Mouse (Mus musculus) kidney, embryonic 15.5 days (tissue): ENCODE measurements around the gene Pola2. TPM values are rescaled to one million over a fixed set of nuclear protein-coding genes. Genes with fewer than 3 reads are reported as not detected.

Experiments
- ATAC-seq: fragments of 200-750 bp; cut with Nextera tagmentation; replicated peaks from 2 replicates; pipeline ENCODE4 v1.8.0; 2017; ENCODE audit warnings: moderate TSS enrichment; ENCODE audit not compliant: low FRiP score
- H3K27ac ChIP-seq: fragments of 300-500 bp; sonication (generic); 2 replicates; pipeline ENCODE4 v1.5.1; 2015; ENCODE audit warnings: mild to moderate bottlenecking, inconsistent platforms
- H3K27me3 ChIP-seq: fragments of 300-500 bp; sonication (generic); 2 replicates; pipeline ENCODE4 v1.6.1; 2015; ENCODE audit warnings: inconsistent platforms
- H3K36me3 ChIP-seq: fragments of 300-500 bp; sonication (generic); 2 replicates; pipeline ENCODE4 v1.6.1; 2015; ENCODE audit warnings: inconsistent platforms
- H3K4me1 ChIP-seq: fragments of 300-500 bp; sonication (generic); 2 replicates; pipeline ENCODE4 v1.6.1; 2015; ENCODE audit warnings: inconsistent platforms
- H3K4me2 ChIP-seq: fragments of 300-500 bp; sonication (generic); 2 replicates; pipeline ENCODE4 v1.6.1; 2015; ENCODE audit warnings: moderate library complexity, mild to moderate bottlenecking, inconsistent platforms
- H3K4me3 ChIP-seq: fragments of 300-500 bp; sonication (generic); replicated peaks from 2 replicates; pipeline ENCODE4 v1.5.1; 2015; ENCODE audit warnings: mild to moderate bottlenecking, inconsistent platforms
- H3K9ac ChIP-seq: fragments of 300-500 bp; sonication (generic); 2 replicates; pipeline ENCODE4 v1.6.1; 2015; ENCODE audit warnings: mild to moderate bottlenecking, inconsistent platforms
- H3K9me3 ChIP-seq: fragments of 300-500 bp; sonication (generic); replicated peaks from 2 replicates; pipeline ENCODE4 v1.6.1; 2016; ENCODE audit warnings: inconsistent platforms
- WGBS: fragments of 180-500 bp; shearing (Covaris S2); methylation state at CpG from one replicate; pipeline ENCODE4 v1.1.7; 2015; ENCODE audit warnings: mixed read lengths; 5-methylcytosine and 5-hydroxymethylcytosine counted together
- polyA plus RNA-seq: library from polyadenylated mRNA; unstranded; fragments of >200 nt; fragmentation: Nextera tagmentation; extraction: Ambion mirVana; gene quantifications from 2 replicates; pipeline ENCODE4 v1.2.1, GENCODE M21; 2015

The Pola2 gene
- polyA plus RNA-seq, result 75.3 and 83.2 TPM in 2 replicates

GRCm38 (mm10) chr19:5963883-5964562 lies at the start of gene Pola2:
Pola2 (minus strand) TSS chr19:5964202.
- peak within 1 kb of the TSS; percentile 64 for H3K9ac ChIP-seq
- H3K4me3 ChIP-seq, result peak within 1 kb of the TSS; percentile 62
- no peaks in the 10 kb centered on the region for H3K27me3 ChIP-seq
- H3K4me1 ChIP-seq, result peaks cover 34% of the 10 kb centered on the region
- peak within 1 kb of the TSS; percentile 78 for H3K4me2 ChIP-seq
- WGBS, result under 1% methylated on average over 50 of the region's 50 CpGs
- peak; percentile 82 for ATAC-seq
- H3K9me3 ChIP-seq, result no peaks in the 10 kb centered on the region
- peaks cover 22% of the 10 kb centered on the region for H3K36me3 ChIP-seq
- H3K27ac ChIP-seq, result peak within 1 kb of the TSS; percentile 72

DNA sequence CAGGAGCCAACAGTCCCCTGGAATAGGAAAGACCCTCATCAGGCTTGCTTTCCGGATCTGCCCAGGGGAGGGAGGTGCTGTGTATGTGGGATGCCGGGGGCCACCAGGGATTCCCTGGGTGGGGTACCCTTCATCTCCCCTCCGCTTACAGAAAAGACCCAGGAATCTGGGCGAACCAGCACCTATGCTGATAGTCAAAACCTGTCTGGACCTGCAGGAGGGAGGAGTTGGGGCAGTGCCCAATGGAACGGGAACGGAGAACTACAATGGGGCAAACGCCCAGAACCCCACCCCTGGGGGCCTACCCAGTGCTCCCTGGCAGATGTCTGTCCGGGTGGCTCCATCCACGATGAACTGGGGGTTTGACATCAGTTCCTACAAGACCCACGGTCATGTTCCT lies 49.7 kb upstream of the Pola2 start:
- Histone ChIP-seq H3K4me1 (peaks cover 46% of the 10 kb centered on the region), H3K4me2 (peak overlapping the region; percentile 93; the same call in 1 of the 2 replicates), H3K36me3 (peaks cover 1% of the 10 kb centered on the region; the same call in 1 of the 2 replicates), H3K27me3 (no peaks in the 10 kb centered on the region), H3K9ac (no peak overlapping the region), H3K4me3 (no peak overlapping the region), H3K9me3 (no peaks in the 10 kb centered on the region), H3K27ac (no peak overlapping the region)
- 90% methylated on average over 10 of the region's 10 CpGs for WGBS
- no peak for ATAC-seq

- no peak overlapping the region for H3K4me2 ChIP-seq
- no peaks in the 10 kb centered on the region for H3K27me3 ChIP-seq
- H3K4me1 ChIP-seq, result peaks cover 31% of the 10 kb centered on the region
- peaks cover 8% of the 10 kb centered on the region; the same call in 1 of the 2 replicates for H3K36me3 ChIP-seq
- H3K4me3 ChIP-seq, result no peak overlapping the region
- H3K27ac ChIP-seq, result no peak overlapping the region
- no peak for ATAC-seq
- no peaks in the 10 kb centered on the region for H3K9me3 ChIP-seq
- 79% methylated on average over 8 of the region's 8 CpGs for WGBS
- H3K9ac ChIP-seq, result no peak overlapping the region
Observed at GRCm38 (mm10) chr19:6009137-6009536, 45.1 kb upstream of the Pola2 start.

GRCm38 (mm10) chr19:6007013-6007412 lies 43.0 kb upstream of the Pola2 start:
- H3K27me3 ChIP-seq, result no peaks in the 10 kb centered on the region
- H3K27ac ChIP-seq, result peak overlapping the region; percentile 6; the same call in 1 of the 2 replicates
- H3K9me3 ChIP-seq, result no peaks in the 10 kb centered on the region
- peaks cover 18% of the 10 kb centered on the region for H3K4me1 ChIP-seq
- H3K36me3 ChIP-seq, result peaks cover 8% of the 10 kb centered on the region; the same call in 1 of the 2 replicates
- 43% methylated on average over 13 of the region's 13 CpGs for WGBS
- no peak for ATAC-seq
- no peak overlapping the region for H3K4me2 ChIP-seq
- H3K9ac ChIP-seq, result no peak overlapping the region
- no peak overlapping the region for H3K4me3 ChIP-seq

GRCm38 (mm10) chr19:6005541-6005940 lies 41.5 kb upstream of the Pola2 start:
- 60% methylated on average over 11 of the region's 11 CpGs for WGBS
- no peak overlapping the region for H3K4me2 ChIP-seq
- no peak overlapping the region for H3K9ac ChIP-seq
- no peak overlapping the region for H3K4me3 ChIP-seq
- ATAC-seq, result no peak
- H3K9me3 ChIP-seq, result no peaks in the 10 kb centered on the region
- H3K36me3 ChIP-seq, result peaks cover 8% of the 10 kb centered on the region; the same call in 1 of the 2 replicates
- H3K27me3 ChIP-seq, result no peaks in the 10 kb centered on the region
- H3K4me1 ChIP-seq, result peaks cover 16% of the 10 kb centered on the region
- H3K27ac ChIP-seq, result no peak overlapping the region

DNA sequence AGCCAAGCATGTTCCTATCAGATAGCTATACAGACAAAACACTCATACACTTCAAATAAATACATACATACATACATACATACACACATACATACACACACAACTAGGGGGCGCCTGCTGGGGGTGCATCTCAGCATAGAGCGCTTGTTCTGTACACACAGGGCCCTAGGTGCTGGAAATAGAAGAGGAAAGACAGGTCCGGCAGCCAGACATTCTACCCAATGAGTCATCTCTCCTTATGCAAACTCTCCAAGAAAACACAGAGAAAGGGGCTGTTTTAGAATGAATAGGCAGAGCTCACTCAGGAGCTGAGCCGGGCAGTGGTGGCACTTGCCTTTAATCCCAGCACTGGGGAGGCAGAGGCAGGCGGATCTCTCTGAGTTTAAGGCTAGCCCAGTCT lies 36.0 kb upstream of the Pola2 start:
- no peaks in the 10 kb centered on the region for H3K9me3 ChIP-seq
- H3K4me3 ChIP-seq, result no peak overlapping the region
- no peak overlapping the region for H3K27ac ChIP-seq
- no peak for ATAC-seq
- WGBS, result 81% methylated on average over 5 of the region's 5 CpGs
- H3K9ac ChIP-seq, result no peak overlapping the region
- no peak overlapping the region for H3K4me2 ChIP-seq
- no peaks in the 10 kb centered on the region for H3K27me3 ChIP-seq
- H3K4me1 ChIP-seq, result peaks cover 3% of the 10 kb centered on the region; the same call in 1 of the 2 replicates
- H3K36me3 ChIP-seq, result no peaks in the 10 kb centered on the region

- Histone ChIP-seq H3K27me3 (no peaks in the 10 kb centered on the region), H3K9me3 (no peaks in the 10 kb centered on the region), H3K4me2 (no peak overlapping the region), H3K36me3 (0 out of 2 replicates have a peak, but pooled peaks cover 4% of the 10 kb centered on the region), H3K4me3 (no peak overlapping the region), H3K9ac (no peak overlapping the region), H3K4me1 (no peaks in the 10 kb centered on the region), H3K27ac (no peak overlapping the region)
- WGBS, result 85% methylated on average over 3 of the region's 3 CpGs
- no peak for ATAC-seq
Observed at GRCm38 (mm10) chr19:5998180-5998579, 34.2 kb upstream of the Pola2 start.

DNA sequence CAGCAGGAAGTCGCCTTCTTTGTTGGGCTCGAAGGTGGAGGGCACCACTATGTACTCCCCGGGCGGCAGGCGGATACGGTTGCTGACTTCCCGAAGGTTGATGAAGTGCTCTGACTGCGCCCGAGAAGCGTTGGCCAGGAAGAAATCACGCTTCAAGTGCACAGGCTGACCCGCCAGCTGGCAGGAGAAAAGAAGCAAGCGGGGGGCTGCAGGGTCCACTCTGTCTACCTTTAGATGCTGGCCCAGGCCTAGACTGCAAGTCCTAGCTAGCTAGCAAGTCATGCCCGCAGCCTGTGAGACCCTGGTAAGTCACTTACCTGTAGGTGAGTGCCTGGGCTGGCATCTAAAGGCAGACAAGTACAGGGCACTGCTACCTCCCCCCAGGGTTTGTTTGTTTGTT lies 30.7 kb upstream of the Pola2 start:
- no peak overlapping the region for H3K4me3 ChIP-seq
- no peak for ATAC-seq
- H3K27me3 ChIP-seq, result no peaks in the 10 kb centered on the region
- H3K9me3 ChIP-seq, result no peaks in the 10 kb centered on the region
- peaks cover 7% of the 10 kb centered on the region for H3K4me1 ChIP-seq
- no peak overlapping the region for H3K9ac ChIP-seq
- 0 out of 2 replicates have a peak, but pooled peaks cover 4% of the 10 kb centered on the region for H3K36me3 ChIP-seq
- WGBS, result 75% methylated on average over 14 of the region's 14 CpGs
- no peak overlapping the region for H3K27ac ChIP-seq
- H3K4me2 ChIP-seq, result no peak overlapping the region

DNA sequence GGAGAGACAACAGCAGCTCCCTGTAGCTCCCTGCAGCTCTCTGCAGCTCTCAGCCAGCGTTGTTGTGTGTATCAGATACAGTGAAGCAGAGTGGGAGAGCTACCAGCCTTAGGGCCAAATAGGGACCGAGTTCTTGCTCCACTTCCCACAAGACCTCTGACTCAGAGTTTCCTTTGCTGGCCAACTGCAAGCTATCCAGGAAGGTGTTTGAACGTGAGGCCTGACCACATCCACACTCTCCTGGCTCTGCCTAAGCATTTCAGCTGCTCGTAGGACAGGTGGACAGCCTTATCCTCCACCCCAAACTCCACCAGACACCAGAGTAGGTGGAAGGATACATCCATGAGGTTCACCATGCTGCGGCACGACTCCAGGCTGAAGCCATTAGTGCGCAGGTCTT lies 28.0 kb upstream of the Pola2 start:
- no peak for ATAC-seq

DNA sequence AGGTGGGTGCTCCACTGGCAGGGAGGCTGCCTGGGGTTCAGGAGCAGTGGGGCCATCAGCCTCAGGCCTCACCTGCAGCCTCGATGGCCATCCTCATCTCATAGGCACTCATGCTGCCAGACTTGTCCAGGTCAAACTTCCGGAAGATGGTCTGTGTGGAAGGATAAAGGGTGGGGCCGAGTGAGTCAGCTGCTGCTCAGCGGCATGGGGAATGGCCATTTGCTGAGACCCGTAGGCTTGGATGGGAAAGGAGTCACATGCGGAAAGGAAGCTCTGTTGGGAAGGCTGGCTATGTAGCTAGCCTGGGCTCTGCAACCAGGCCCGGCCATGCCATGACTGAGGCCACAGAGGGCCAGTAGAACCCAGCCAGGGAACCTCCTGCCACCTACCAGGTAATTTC lies 27.5 kb upstream of the Pola2 start:
- Histone ChIP-seq H3K27ac (no peak overlapping the region), H3K36me3 (0 out of 2 replicates have a peak, but pooled peaks cover 4% of the 10 kb centered on the region), H3K27me3 (no peaks in the 10 kb centered on the region), H3K4me3 (no peak overlapping the region), H3K9ac (no peak overlapping the region), H3K4me2 (no peak overlapping the region), H3K4me1 (peaks cover 19% of the 10 kb centered on the region), H3K9me3 (no peaks in the 10 kb centered on the region)
- WGBS, result 86% methylated on average over 7 of the region's 7 CpGs
- no peak for ATAC-seq

More for the DNA sequence above, 28.0 kb upstream of the Pola2 start:
- Histone ChIP-seq H3K4me2 (no peak overlapping the region), H3K27me3 (no peaks in the 10 kb centered on the region), H3K27ac (no peak overlapping the region), H3K9ac (no peak overlapping the region), H3K9me3 (no peaks in the 10 kb centered on the region), H3K4me3 (no peak overlapping the region), H3K36me3 (0 out of 2 replicates have a peak, but pooled peaks cover 4% of the 10 kb centered on the region), H3K4me1 (peaks cover 19% of the 10 kb centered on the region)
- WGBS, result 85% methylated on average over 7 of the region's 7 CpGs

DNA sequence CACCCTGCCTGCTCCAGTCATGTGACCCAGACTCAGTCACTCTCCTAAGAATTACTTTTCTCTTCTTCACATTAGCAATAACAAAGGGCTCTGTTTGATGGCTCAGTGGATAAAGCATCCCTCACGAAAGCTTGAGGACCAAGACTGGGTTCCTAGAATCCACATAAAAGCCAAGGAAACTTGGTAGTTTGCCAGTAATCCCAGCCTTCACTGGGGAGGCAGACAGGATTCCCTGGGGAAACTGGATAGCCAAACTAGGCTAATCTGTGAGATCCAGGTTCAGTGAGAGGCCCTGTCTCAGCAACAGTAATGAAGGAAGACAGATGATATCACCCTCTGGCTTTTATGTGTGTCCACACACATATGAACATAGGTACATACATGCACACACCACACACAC lies 26.9 kb upstream of the Pola2 start:
- WGBS, result 82% methylated on average over 1 of the region's 1 CpGs

GRCm38 (mm10) chr19:5990033-5990432 lies 26.0 kb upstream of the Pola2 start:
- 0 out of 2 replicates have a peak, but pooled peaks cover 4% of the 10 kb centered on the region for H3K36me3 ChIP-seq
- no peak for ATAC-seq
- 83% methylated on average over 12 of the region's 12 CpGs for WGBS
- no peak overlapping the region for H3K4me3 ChIP-seq
- H3K27ac ChIP-seq, result peak overlapping the region; percentile 75; the same call in 1 of the 2 replicates
- H3K4me1 ChIP-seq, result peaks cover 19% of the 10 kb centered on the region
- H3K9me3 ChIP-seq, result no peaks in the 10 kb centered on the region
- no peak overlapping the region for H3K4me2 ChIP-seq
- H3K27me3 ChIP-seq, result no peaks in the 10 kb centered on the region
- H3K9ac ChIP-seq, result no peak overlapping the region

More for the DNA sequence above, 26.9 kb upstream of the Pola2 start:
- no peak overlapping the region for H3K4me2 ChIP-seq
- H3K27ac ChIP-seq, result no peak overlapping the region
- H3K27me3 ChIP-seq, result no peaks in the 10 kb centered on the region
- ATAC-seq, result no peak
- peaks cover 19% of the 10 kb centered on the region for H3K4me1 ChIP-seq
- H3K9me3 ChIP-seq, result no peaks in the 10 kb centered on the region
- no peak overlapping the region for H3K9ac ChIP-seq
- no peak overlapping the region for H3K4me3 ChIP-seq
- H3K36me3 ChIP-seq, result 0 out of 2 replicates have a peak, but pooled peaks cover 4% of the 10 kb centered on the region
